In the genomic region with DNA sequence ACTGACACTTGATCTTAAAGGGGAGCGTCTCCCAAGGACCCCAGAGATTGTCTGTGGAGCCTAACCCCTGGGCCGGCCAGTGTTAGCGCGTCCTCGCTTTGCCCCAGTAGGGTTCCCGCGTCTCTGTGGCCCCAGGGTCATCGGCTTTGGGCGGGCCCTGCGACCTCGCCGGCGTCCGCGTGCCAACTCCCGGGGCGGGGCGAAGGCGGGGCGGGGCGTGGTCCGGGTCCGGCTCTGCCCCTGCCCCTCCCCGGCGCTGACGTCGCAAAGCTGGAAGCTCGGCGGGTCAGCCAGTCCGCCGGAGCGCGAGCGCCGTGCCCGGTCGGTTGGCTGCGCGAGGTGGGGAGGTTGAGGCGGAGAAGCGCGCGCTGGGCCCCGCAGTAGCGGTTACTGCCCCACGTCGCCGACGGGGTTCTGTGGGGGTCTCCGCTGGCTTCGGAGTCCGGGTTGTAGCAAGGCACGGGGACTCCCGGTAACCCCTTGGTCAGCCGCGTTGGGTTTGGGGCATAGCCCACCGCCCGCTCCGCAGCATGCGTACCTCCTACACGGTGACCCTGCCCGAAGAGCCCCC, we compare ENCODE assay signal across 7 mouse cellular contexts. TPM values are rescaled to one million over a fixed set of nuclear protein-coding genes. Genes with fewer than 3 reads are reported as not detected.
A peak's percentile ranks its signal among the peaks of the same experiment; 100 is the strongest.
DNase-seq lines count a peak whose midpoint lies in the region; ATAC-seq and TF ChIP-seq lines count a peak whose summit lies in the region.

No protein-coding gene starts in this region.

- peak; percentile 88; the same call in 1 of the 2 replicates for TF ChIP-seq POLR2A in small intestine, adult 2 months (IDR thresholded peaks at IDR 0.05; ENCODE audit: low read depth, low read length)

- under 1% methylated on average over 62 of the region's 62 CpGs for WGBS in limb, embryonic 11.5 days
- under 1% methylated on average over 52 of the region's 62 CpGs for WGBS in midbrain, embryonic 13.5 days
- under 1% methylated on average over 61 of the region's 62 CpGs for WGBS in small intestine, adult 2 months

- H3K27ac ChIP-seq in limb, embryonic 11.5 days (replicated peaks; ENCODE audit: low read depth, low read length) = no peak overlapping the region
- H3K27ac ChIP-seq in midbrain, embryonic 13.5 days = no peak overlapping the region
- H3K27ac ChIP-seq in small intestine, adult 2 months (ENCODE audit: insufficient read depth, low read depth, low read length) = peak overlapping the region; percentile 96

- H3K4me1 ChIP-seq in limb, embryonic 11.5 days (ENCODE audit: control insufficient read depth, insufficient read depth, low read length) = peaks cover 14% of the 10 kb centered on the region
- H3K4me1 ChIP-seq in midbrain, embryonic 13.5 days (replicated peaks) = peaks cover 40% of the 10 kb centered on the region
- peaks cover 41% of the 10 kb centered on the region for H3K4me1 ChIP-seq in small intestine, adult 2 months (ENCODE audit: control insufficient read depth, insufficient read depth, insufficient read length, low read length)

- TF ChIP-seq CTCF in small intestine, adult 2 months (IDR thresholded peaks at IDR 0.05; ENCODE audit: extremely low read depth, insufficient read length, insufficient replicate concordance, low read depth, low read length) = no peak; the same call in 1 of the 2 replicates

- H3K9me3 ChIP-seq in limb, embryonic 11.5 days (ENCODE audit: control insufficient read depth, low read length) = no peaks in the 10 kb centered on the region
- no peaks in the 10 kb centered on the region for H3K9me3 ChIP-seq in midbrain, embryonic 13.5 days

- H3K36me3 ChIP-seq in limb, embryonic 11.5 days (ENCODE audit: control insufficient read depth, insufficient read depth, low read length) = no peaks in the 10 kb centered on the region
- no peaks in the 10 kb centered on the region for H3K36me3 ChIP-seq in midbrain, embryonic 13.5 days
- H3K36me3 ChIP-seq in small intestine, adult 2 months (ENCODE audit: control insufficient read depth, insufficient read depth, low read length) = 0 out of 2 replicates have a peak, but pooled peaks cover 2% of the 10 kb centered on the region

- H3K9ac ChIP-seq in limb, embryonic 11.5 days (ENCODE audit: low read length) = peak overlapping the region; percentile 68
- peak overlapping the region; percentile 69 for H3K9ac ChIP-seq in midbrain, embryonic 13.5 days (replicated peaks)

- peak overlapping the region; percentile 99 for H3K4me2 ChIP-seq in limb, embryonic 11.5 days (ENCODE audit: low read depth, severe bottlenecking)
- peak overlapping the region; percentile 94 for H3K4me2 ChIP-seq in midbrain, embryonic 13.5 days (replicated peaks)

- peak overlapping the region; percentile 58 for H3K4me3 ChIP-seq in limb, embryonic 11.5 days (ENCODE audit: low read depth, low read length)
- peak overlapping the region; percentile 53 for H3K4me3 ChIP-seq in midbrain, embryonic 13.5 days (replicated peaks)
- H3K4me3 ChIP-seq in small intestine, adult 2 months (ENCODE audit: low read depth, low read length) = peak overlapping the region; percentile 81

- H3K27me3 ChIP-seq in limb, embryonic 11.5 days (ENCODE audit: control insufficient read depth, insufficient read depth, low read length) = peaks cover 19% of the 10 kb centered on the region
- H3K27me3 ChIP-seq in midbrain, embryonic 13.5 days = peaks cover 72% of the 10 kb centered on the region
- no peaks in the 10 kb centered on the region for H3K27me3 ChIP-seq in small intestine, adult 2 months (ENCODE audit: control insufficient read depth, insufficient read depth, low read length)

- ATAC-seq in granulocyte monocyte progenitor cell, adult 5-6 weeks (replicated peaks; ENCODE audit: poor library complexity, severe bottlenecking) = peak; percentile 51
- ATAC-seq in limb, embryonic 11.5 days (ENCODE audit: insufficient number of reproducible peaks, low FRiP score, low TSS enrichment, low read depth) = peak; percentile 52; the same call in 1 of the 2 replicates
- ATAC-seq in midbrain, embryonic 13.5 days = peak; percentile 69

- peak; percentile 100 for DNase-seq in adrenal gland, postnatal 10 days
- peak; percentile 97 for DNase-seq in embryo, embryonic 9.5 days (ENCODE audit: extremely low spot score)
- DNase-seq in kidney, adult 11 months = peak; percentile 96
- peak; percentile 93 for DNase-seq in limb, embryonic 11.5 days (ENCODE audit: low spot score)

RNA-seq across cellular contexts. Expression of a gene that starts 16.8 kb away (rescaled TPM):
- under 1 TPM in 1 of 2 experiments, not detected in 1; 0.30 TPM for total RNA-seq in adrenal gland, postnatal 10 days (2021)
- not detected in 2 replicates for total RNA-seq in granulocyte monocyte progenitor cell, adult 5-6 weeks (2014; fragmentation: Nextera tagmentation)
- total RNA-seq in granulocyte monocyte progenitor cell, adult 5-6 weeks (2017) = 0.15 TPM in 1 of 2 replicates, not detected in the other
- 0.13 TPM in 1 of 2 replicates, not detected in the other for polyA plus RNA-seq in limb, embryonic 11.5 days (2014; fragmentation: Nextera tagmentation; extraction: Ambion mirVana)
- polyA plus RNA-seq in midbrain, embryonic 13.5 days (2015; fragmentation: Nextera tagmentation; extraction: Ambion mirVana) = 0.16 TPM in 1 of 2 replicates, not detected in the other
- 0.04 TPM in 2 replicates for polyA plus RNA-seq in small intestine, adult 2 months (2012; rRNA removed)

RNA-seq across cellular contexts. Expression of a gene that starts 17.9 kb away (rescaled TPM):
- 10 to 100 TPM; 36.4 to 52.2 TPM for total RNA-seq in adrenal gland, postnatal 10 days (2021)
- 3.6 and 12.0 TPM in 2 replicates for total RNA-seq in granulocyte monocyte progenitor cell, adult 5-6 weeks (2014; fragmentation: Nextera tagmentation)
- total RNA-seq in granulocyte monocyte progenitor cell, adult 5-6 weeks (2017) = 1.2 and 3.1 TPM in 2 replicates
- polyA plus RNA-seq in limb, embryonic 11.5 days (2014; fragmentation: Nextera tagmentation; extraction: Ambion mirVana) = 6.8 and 8.7 TPM in 2 replicates
- 4.5 and 8.3 TPM in 2 replicates for polyA plus RNA-seq in midbrain, embryonic 13.5 days (2015; fragmentation: Nextera tagmentation; extraction: Ambion mirVana)
- 12.0 and 17.7 TPM in 2 replicates for polyA plus RNA-seq in small intestine, adult 2 months (2012; rRNA removed)

RNA-seq across cellular contexts. Expression of a gene that starts 22.3 kb away (rescaled TPM):
- total RNA-seq in adrenal gland, postnatal 10 days (2021) = 10 to 100 TPM; 16.7 to 21.9 TPM
- total RNA-seq in granulocyte monocyte progenitor cell, adult 5-6 weeks (2014; fragmentation: Nextera tagmentation) = not detected in 2 replicates
- not detected in 2 replicates for total RNA-seq in granulocyte monocyte progenitor cell, adult 5-6 weeks (2017)
- 0.40 and 0.45 TPM in 2 replicates for polyA plus RNA-seq in limb, embryonic 11.5 days (2014; fragmentation: Nextera tagmentation; extraction: Ambion mirVana)
- polyA plus RNA-seq in midbrain, embryonic 13.5 days (2015; fragmentation: Nextera tagmentation; extraction: Ambion mirVana) = 1.9 and 2.5 TPM in 2 replicates
- polyA plus RNA-seq in small intestine, adult 2 months (2012; rRNA removed) = 6.4 and 7.0 TPM in 2 replicates

RNA-seq across cellular contexts. Expression of a gene that starts 28.6 kb away (rescaled TPM):
- under 1 TPM in 1 of 2 experiments, not detected in 1; 0.51 TPM for total RNA-seq in adrenal gland, postnatal 10 days (2021)
- total RNA-seq in granulocyte monocyte progenitor cell, adult 5-6 weeks (2014; fragmentation: Nextera tagmentation) = not detected in 2 replicates
- not detected in 2 replicates for total RNA-seq in granulocyte monocyte progenitor cell, adult 5-6 weeks (2017)
- polyA plus RNA-seq in limb, embryonic 11.5 days (2014; fragmentation: Nextera tagmentation; extraction: Ambion mirVana) = 0.10 TPM in 1 of 2 replicates, not detected in the other
- 0.24 and 0.36 TPM in 2 replicates for polyA plus RNA-seq in midbrain, embryonic 13.5 days (2015; fragmentation: Nextera tagmentation; extraction: Ambion mirVana)
- polyA plus RNA-seq in small intestine, adult 2 months (2012; rRNA removed) = not detected in 2 replicates

RNA-seq across cellular contexts. Expression of a gene that starts 28.6 kb away (rescaled TPM):
- 10 to 100 TPM; 29.3 to 35.5 TPM for total RNA-seq in adrenal gland, postnatal 10 days (2021)
- total RNA-seq in granulocyte monocyte progenitor cell, adult 5-6 weeks (2014; fragmentation: Nextera tagmentation) = 44.9 and 55.6 TPM in 2 replicates
- 17.8 and 19.3 TPM in 2 replicates for total RNA-seq in granulocyte monocyte progenitor cell, adult 5-6 weeks (2017)
- polyA plus RNA-seq in limb, embryonic 11.5 days (2014; fragmentation: Nextera tagmentation; extraction: Ambion mirVana) = 76.6 and 77.3 TPM in 2 replicates
- 29.9 and 32.7 TPM in 2 replicates for polyA plus RNA-seq in midbrain, embryonic 13.5 days (2015; fragmentation: Nextera tagmentation; extraction: Ambion mirVana)
- polyA plus RNA-seq in small intestine, adult 2 months (2012; rRNA removed) = 16.9 and 26.4 TPM in 2 replicates
